Mouse (Mus musculus): ENCODE measurements around the gene Abcg1.

The Abcg1 gene

GRCm38 (mm10) chr17:31129452-31129851 lies 72.0 kb downstream of the Abcg1 start, which contains the start of gene Tff3:
Gene Tff3 (minus strand): TSS chr17:31129646.
- peak; percentile 42 for DNase-seq (ENCODE audit: low spot score)

- DNase-seq (ENCODE audit: low spot score) = no peak
Measured at GRCm38 (mm10) chr17:31131269-31131821, 73.9 kb downstream of the Abcg1 start.

GRCm38 (mm10) chr17:31133776-31134175 lies 76.3 kb downstream of the Abcg1 start:
- peak; percentile 17 for DNase-seq (ENCODE audit: low spot score)

- DNase-seq (ENCODE audit: low spot score) = no peak
Measured at GRCm38 (mm10) chr17:31134913-31135312, 77.4 kb downstream of the Abcg1 start.

- no peak for DNase-seq (ENCODE audit: low spot score)
Measured at GRCm38 (mm10) chr17:31136291-31136690, 78.8 kb downstream of the Abcg1 start.

DNA sequence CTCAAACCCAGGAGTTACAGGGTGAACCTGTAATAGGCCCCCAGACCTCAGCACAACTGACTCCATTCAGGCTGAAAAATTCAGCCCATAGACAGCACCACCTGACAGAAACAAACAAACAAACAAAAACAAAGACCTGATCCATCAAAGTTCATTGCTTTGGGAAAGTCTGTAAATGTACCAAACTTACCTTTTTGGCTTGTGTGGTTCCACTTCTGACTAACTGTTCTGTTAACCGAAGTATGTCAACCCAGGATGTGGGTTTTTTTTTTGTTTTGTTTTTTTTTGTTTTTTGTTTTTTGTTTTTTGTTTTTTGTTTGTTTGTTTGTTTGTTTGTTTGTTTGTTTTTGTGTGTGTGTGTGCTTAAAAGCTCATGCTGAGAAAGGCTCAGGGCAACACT lies 79.3 kb downstream of the Abcg1 start:
- DNase-seq (ENCODE audit: low spot score) = no peak

GRCm38 (mm10) chr17:31138398-31138797 lies 80.9 kb downstream of the Abcg1 start:
- DNase-seq (ENCODE audit: low spot score) = peak; percentile 80

DNA sequence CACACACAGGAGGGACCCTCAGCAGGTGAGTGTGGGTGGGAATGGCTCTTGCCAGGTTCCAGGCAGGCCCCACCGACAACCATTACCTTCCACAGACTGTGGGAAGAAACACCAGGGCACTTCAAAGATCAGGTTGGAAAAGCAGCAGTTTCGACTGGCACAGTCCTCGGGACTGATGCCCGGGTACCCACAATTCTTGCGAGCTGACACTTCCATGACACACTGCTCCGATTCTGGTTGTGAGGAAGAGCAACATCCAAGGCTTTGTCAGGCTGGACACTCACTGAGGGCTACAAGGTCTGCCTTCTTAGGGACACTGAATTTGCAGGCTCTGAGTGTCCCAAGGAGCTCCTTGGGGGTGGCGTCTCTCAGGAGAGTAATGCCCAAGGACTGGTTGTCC lies 84.6 kb downstream of the Abcg1 start:
- no peak for DNase-seq (ENCODE audit: low spot score)

GRCm38 (mm10) chr17:31144040-31145037 lies 86.9 kb downstream of the Abcg1 start, which contains the start of gene Tff2:
Gene Tff2 (minus strand): TSS chr17:31144282.
- DNase-seq (ENCODE audit: low spot score) = no peak

- DNase-seq (ENCODE audit: low spot score) = no peak
Measured at GRCm38 (mm10) chr17:31145998-31146397, 88.5 kb downstream of the Abcg1 start.

DNA sequence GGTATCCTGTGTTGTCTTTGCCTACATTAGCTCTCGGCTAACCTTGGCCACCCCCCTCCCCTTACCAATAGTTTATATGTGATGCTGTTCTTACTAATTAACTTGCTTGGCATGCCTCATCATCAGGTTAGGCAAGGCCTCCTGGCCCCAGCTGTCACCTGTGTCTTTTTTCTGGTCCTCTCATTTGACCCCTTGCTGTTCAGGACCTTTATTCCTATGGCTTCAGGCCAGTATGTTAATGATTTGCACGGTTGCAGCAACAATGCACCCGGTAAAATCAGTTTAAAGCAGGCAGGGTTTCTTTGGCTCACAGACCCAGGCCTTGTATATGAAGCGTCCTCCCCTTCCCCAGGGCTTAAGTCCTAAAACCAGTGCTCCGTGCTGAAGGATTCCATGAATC lies 95.0 kb downstream of the Abcg1 start:
- no peak for DNase-seq (ENCODE audit: low spot score)

- DNase-seq (ENCODE audit: low spot score) = no peak
Measured at GRCm38 (mm10) chr17:31152966-31153499, 95.6 kb downstream of the Abcg1 start.

DNA sequence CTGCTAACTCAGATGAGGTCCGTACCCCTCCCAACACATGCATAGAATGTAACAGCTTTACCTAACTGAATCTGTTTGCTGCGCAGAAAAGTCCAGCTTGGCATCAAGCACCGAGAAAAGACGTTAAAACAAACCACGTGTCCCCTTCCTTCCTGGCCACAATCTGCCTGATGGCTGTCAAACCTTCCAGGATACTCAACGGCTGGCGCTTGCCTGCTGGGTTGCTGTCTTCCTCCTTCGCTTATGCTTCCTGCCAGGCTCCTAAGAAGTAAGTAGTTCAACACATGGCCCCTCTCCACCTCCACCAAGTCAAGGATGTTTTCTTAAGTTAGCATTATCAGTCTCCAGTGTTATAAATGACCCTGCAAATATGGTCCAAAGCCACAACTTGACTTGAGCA lies 96.3 kb downstream of the Abcg1 start:
- no peak for DNase-seq (ENCODE audit: low spot score)

DNA sequence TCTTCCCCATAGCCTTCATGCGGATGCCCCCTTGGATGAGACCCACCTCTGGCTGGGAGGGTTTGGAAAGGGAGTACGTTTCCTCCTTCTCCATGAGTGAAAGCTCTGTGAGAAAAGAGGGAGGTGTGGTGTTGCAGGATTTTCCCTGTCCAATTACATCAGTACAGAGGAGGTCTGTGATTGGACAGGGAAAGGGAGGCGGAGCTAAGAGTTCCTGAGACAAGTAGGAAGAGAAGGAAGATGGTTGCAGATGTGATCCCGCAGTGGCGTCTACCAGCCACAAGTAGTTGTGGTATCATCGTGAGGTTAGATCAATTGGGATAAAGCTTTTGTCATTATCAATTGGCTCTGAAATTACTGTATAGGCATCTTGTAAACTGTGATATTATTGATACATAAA lies 100.4 kb downstream of the Abcg1 start:
- no peak for DNase-seq (ENCODE audit: low spot score)

GRCm38 (mm10) chr17:31160291-31160690 lies 102.8 kb downstream of the Abcg1 start:
- no peak for DNase-seq (ENCODE audit: low spot score)

- DNase-seq (ENCODE audit: low spot score) = no peak
Measured at GRCm38 (mm10) chr17:31162607-31163006, 105.1 kb downstream of the Abcg1 start.

- no peak for DNase-seq (ENCODE audit: low spot score)
Measured at GRCm38 (mm10) chr17:31163821-31164220, 106.3 kb downstream of the Abcg1 start.

- DNase-seq (ENCODE audit: low spot score) = no peak
Measured at GRCm38 (mm10) chr17:31165127-31165526, 107.7 kb downstream of the Abcg1 start, which contains the start of gene Tff1. Gene Tff1 (minus strand): TSS chr17:31165277.
